Comparison of ENCODE assay signal across 9 mouse cellular contexts in the genomic region with DNA sequence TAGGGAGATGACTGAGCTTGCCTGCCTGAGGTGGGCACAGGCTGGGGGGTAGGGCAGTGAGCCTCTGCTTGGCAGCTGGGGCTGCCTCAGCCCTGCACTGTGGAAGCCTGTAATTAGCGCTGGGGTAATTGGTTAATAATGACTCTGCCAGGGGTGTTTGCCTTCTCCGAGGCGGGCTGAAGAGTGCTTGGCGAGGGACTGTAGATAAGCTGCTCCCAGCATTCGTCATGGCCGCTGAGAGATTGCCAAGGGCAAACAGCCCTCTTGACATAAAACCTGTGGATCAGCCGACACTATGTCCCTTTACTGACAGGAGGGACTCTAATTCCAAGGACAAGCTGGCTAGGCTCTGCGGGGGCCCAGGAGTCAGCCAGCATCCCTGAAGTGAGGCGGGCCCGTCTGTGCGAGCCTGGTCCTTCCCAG. TPM values are rescaled to one million over a fixed set of nuclear protein-coding genes. Genes with fewer than 3 reads are reported as not detected.
DNase-seq lines count a peak whose midpoint lies in the region; ATAC-seq and TF ChIP-seq lines count a peak whose summit lies in the region.
"Had no signal": no experiment of that assay in that cellular context is flagged by ENCODE, and none has a peak within 500 bp of the region (broad histone marks: within the 10 kb centered on the region; RNA-seq: fewer than 3 reads in every experiment).

No protein-coding gene starts in this region.

- no peak for TF ChIP-seq POLR2A in cortical plate, adult 2 months (IDR thresholded peaks at IDR 0.05; ENCODE audit: extremely low read depth, insufficient read depth, low read length)

- TF ChIP-seq CTCF in left cerebral cortex, adult 2 months (IDR thresholded peaks at IDR 0.05), result no peak
- TF ChIP-seq CTCF in cortical plate, adult 2 months (IDR thresholded peaks at IDR 0.05; ENCODE audit: extremely low read depth, insufficient read depth, low read length), result no peak

- H3K4me2 ChIP-seq in forebrain, embryonic 12.5 days, result no peak overlapping the region
- H3K4me2 ChIP-seq in liver, embryonic 16.5 days (ENCODE audit: low read depth, low read length), result peak overlapping the region; percentile 32; the same call in 1 of the 2 replicates
- H3K4me2 ChIP-seq: lung, embryonic 15.5 days had no signal

- H3K9me3 ChIP-seq in forebrain, embryonic 12.5 days, result no peaks in the 10 kb centered on the region
- H3K9me3 ChIP-seq in liver, embryonic 16.5 days (replicated peaks; ENCODE audit: control insufficient read depth, low read length), result no peaks in the 10 kb centered on the region
- H3K9me3 ChIP-seq: lung, embryonic 15.5 days had no signal

- H3K4me3 ChIP-seq in left cerebral cortex, adult 2 months, result no peak overlapping the region
- H3K4me3 ChIP-seq in cortical plate, adult 2 months (ENCODE audit: insufficient read depth, low read length), result no peak overlapping the region
- H3K4me3 ChIP-seq in forebrain, embryonic 12.5 days (replicated peaks), result no peak overlapping the region
- no peak overlapping the region for H3K4me3 ChIP-seq in liver, embryonic 16.5 days (ENCODE audit: low read depth, low read length)
- H3K4me3 ChIP-seq: lung, embryonic 15.5 days had no signal

- WGBS in forebrain, embryonic 12.5 days, result 29% methylated on average over 11 of the region's 11 CpGs
- 15% methylated on average over 11 of the region's 11 CpGs for WGBS in liver, embryonic 16.5 days (ENCODE audit: insufficient replicate concordance)

- H3K27ac ChIP-seq in left cerebral cortex, adult 2 months, result 0 out of 2 replicates have a peak overlapping the region, but pooled peaks have one; percentile 13
- H3K27ac ChIP-seq in cortical plate, adult 2 months (ENCODE audit: insufficient read depth, low read length), result peak overlapping the region; percentile 0; the same call in 1 of the 2 replicates
- H3K27ac ChIP-seq in forebrain, embryonic 12.5 days, result peak overlapping the region; percentile 46; the same call in 1 of the 2 replicates
- H3K27ac ChIP-seq in liver, embryonic 16.5 days (ENCODE audit: low read length), result no peak overlapping the region
- H3K27ac ChIP-seq: lung, embryonic 15.5 days had no signal

- ATAC-seq in forebrain, embryonic 12.5 days (ENCODE audit: low FRiP score), result peak; percentile 31; the same call in 1 of the 2 replicates
- ATAC-seq in liver, embryonic 16.5 days (ENCODE audit: low read depth), result no peak

- no peak for DNase-seq in left cerebral cortex, adult 2 months (ENCODE audit: extremely low spot score in 1 of 2, low spot score in 2 of 2)
- DNase-seq in left cerebral cortex, adult 8-10 months (ENCODE audit: low spot score in 2 of 2), result no peak
- no peak for DNase-seq in adipocyte (ENCODE audit: low spot score)
- no peak for DNase-seq in adrenal gland, postnatal 25 days
- DNase-seq: thymus, postnatal 4 days had no signal

- intact Hi-C loops in left cerebral cortex, adult 2 months (cut with DNase I), result no loop called here

- peaks cover 5% of the 10 kb centered on the region for H3K4me1 ChIP-seq in cortical plate, adult 2 months (ENCODE audit: control insufficient read depth, insufficient read depth, low read length)
- peaks cover 44% of the 10 kb centered on the region for H3K4me1 ChIP-seq in forebrain, embryonic 12.5 days
- H3K4me1 ChIP-seq in liver, embryonic 16.5 days (ENCODE audit: control insufficient read depth, low read depth, low read length), result peaks cover 42% of the 10 kb centered on the region

- peaks cover 76% of the 10 kb centered on the region for H3K36me3 ChIP-seq in forebrain, embryonic 12.5 days (replicated peaks)
- H3K36me3 ChIP-seq in liver, embryonic 16.5 days (ENCODE audit: control insufficient read depth, insufficient read depth), result peaks cover 5% of the 10 kb centered on the region; the same call in 1 of the 2 replicates

- H3K9ac ChIP-seq in forebrain, embryonic 12.5 days, result no peak overlapping the region; the same call in 1 of the 2 replicates
- no peak overlapping the region for H3K9ac ChIP-seq in liver, embryonic 16.5 days (ENCODE audit: low read depth, low read length)

- H3K27me3 ChIP-seq in forebrain, embryonic 12.5 days, result peaks cover 44% of the 10 kb centered on the region
- peaks cover 55% of the 10 kb centered on the region for H3K27me3 ChIP-seq in liver, embryonic 16.5 days (ENCODE audit: control insufficient read depth, insufficient read depth, low read depth, low read length)

RNA-seq across cellular contexts. Expression of a gene that starts 4.0 kb away (rescaled TPM):
- total RNA-seq in left cerebral cortex, adult 2 months (2021), result 10 to 100 TPM; 26.3 to 26.9 TPM
- total RNA-seq in left cerebral cortex, adult 8-10 months (2022), result 10 to 100 TPM; 25.7 to 29.0 (median 27.3) TPM
- polyA plus RNA-seq in cortical plate, adult 2 months (2012; rRNA removed), result 51.9 and 52.3 TPM in 2 replicates
- 42.6 and 44.4 TPM in 2 replicates for polyA plus RNA-seq in forebrain, embryonic 12.5 days (2016; fragmentation: Nextera tagmentation; extraction: Ambion mirVana)
- 27.9 and 29.0 TPM in 2 replicates for polyA plus RNA-seq in liver, embryonic 16.5 days (2015; fragmentation: Nextera tagmentation; extraction: Ambion mirVana)
- 31.7 and 33.5 TPM in 2 replicates for total RNA-seq in adrenal gland, postnatal 25 days (2021)

RNA-seq across cellular contexts. Expression of a gene that starts 12.9 kb away (rescaled TPM):
- 1 to 10 TPM; 4.0 to 5.4 TPM for total RNA-seq in left cerebral cortex, adult 2 months (2021)
- total RNA-seq in left cerebral cortex, adult 8-10 months (2022), result 10 to 100 TPM in 1 of 4 experiments, 1 to 10 TPM in 3; 6.7 to 10.2 (median 8.3) TPM
- 13.1 and 13.9 TPM in 2 replicates for polyA plus RNA-seq in cortical plate, adult 2 months (2012; rRNA removed)
- polyA plus RNA-seq in forebrain, embryonic 12.5 days (2016; fragmentation: Nextera tagmentation; extraction: Ambion mirVana), result 3.7 and 3.8 TPM in 2 replicates
- 3.5 and 4.0 TPM in 2 replicates for polyA plus RNA-seq in liver, embryonic 16.5 days (2015; fragmentation: Nextera tagmentation; extraction: Ambion mirVana)
- 3.0 and 4.3 TPM in 2 replicates for total RNA-seq in adrenal gland, postnatal 25 days (2021)

RNA-seq across cellular contexts. Expression of a gene that starts 13.4 kb away (rescaled TPM):
- 10 to 100 TPM; 13.5 to 13.6 TPM for total RNA-seq in left cerebral cortex, adult 2 months (2021)
- 10 to 100 TPM; 12.0 to 14.8 (median 13.6) TPM for total RNA-seq in left cerebral cortex, adult 8-10 months (2022)
- polyA plus RNA-seq in cortical plate, adult 2 months (2012; rRNA removed), result 5.7 and 6.3 TPM in 2 replicates
- 4.1 and 4.4 TPM in 2 replicates for polyA plus RNA-seq in forebrain, embryonic 12.5 days (2016; fragmentation: Nextera tagmentation; extraction: Ambion mirVana)
- polyA plus RNA-seq in liver, embryonic 16.5 days (2015; fragmentation: Nextera tagmentation; extraction: Ambion mirVana), result 83.9 and 102 TPM in 2 replicates
- total RNA-seq in adrenal gland, postnatal 25 days (2021), result 8.0 and 12.8 TPM in 2 replicates

RNA-seq across cellular contexts. Expression of a gene that starts 20.6 kb away (rescaled TPM):
- total RNA-seq in left cerebral cortex, adult 2 months (2021), result 100 to 1,000 TPM; 111 to 113 TPM
- 100 to 1,000 TPM; 107 to 125 (median 116) TPM for total RNA-seq in left cerebral cortex, adult 8-10 months (2022)
- polyA plus RNA-seq in cortical plate, adult 2 months (2012; rRNA removed), result 54.9 and 55.2 TPM in 2 replicates
- polyA plus RNA-seq in forebrain, embryonic 12.5 days (2016; fragmentation: Nextera tagmentation; extraction: Ambion mirVana), result 144 and 165 TPM in 2 replicates
- polyA plus RNA-seq in liver, embryonic 16.5 days (2015; fragmentation: Nextera tagmentation; extraction: Ambion mirVana), result 0.12 and 0.23 TPM in 2 replicates
- 1.4 and 3.2 TPM in 2 replicates for total RNA-seq in adrenal gland, postnatal 25 days (2021)

RNA-seq across cellular contexts. Expression of a gene that starts 24.1 kb away (rescaled TPM):
- total RNA-seq in left cerebral cortex, adult 2 months (2021), result 100 to 1,000 TPM; 816 to 913 TPM
- 1,000 to 10,000 TPM in 1 of 4 experiments, 100 to 1,000 TPM in 3; 922 to 1,007 (median 961) TPM for total RNA-seq in left cerebral cortex, adult 8-10 months (2022)
- 2,242 and 2,263 TPM in 2 replicates for polyA plus RNA-seq in cortical plate, adult 2 months (2012; rRNA removed)
- 708 and 760 TPM in 2 replicates for polyA plus RNA-seq in forebrain, embryonic 12.5 days (2016; fragmentation: Nextera tagmentation; extraction: Ambion mirVana)
- polyA plus RNA-seq in liver, embryonic 16.5 days (2015; fragmentation: Nextera tagmentation; extraction: Ambion mirVana), result 460 and 501 TPM in 2 replicates
- total RNA-seq in adrenal gland, postnatal 25 days (2021), result 1,145 and 1,195 TPM in 2 replicates
